Mouse (Mus musculus) embryonic facial prominence, embryonic 14.5 days (tissue): ENCODE measurements around the gene Xpr1. TPM values are rescaled to one million over a fixed set of nuclear protein-coding genes. Genes with fewer than 3 reads are reported as not detected.

ENCODE experiments used
- ATAC-seq: fragments of 200-750 bp; cut with Nextera tagmentation; 2 replicates; pipeline ENCODE4 v1.8.0; 2017; ENCODE audit warnings: low read depth, moderate number of reproducible peaks, moderate TSS enrichment
- DNase-seq: peaks from one replicate; pipeline ENCODE4 v3.0.0-alpha.2; 2015; ENCODE audit warnings: low spot score
- H3K27ac ChIP-seq: fragments of 300-500 bp; sonication (generic); replicated peaks from 2 replicates; pipeline ENCODE4 v1.5.1; 2014; ENCODE audit warnings: low read depth, mild to moderate bottlenecking, low read length, moderate library complexity
- H3K27me3 ChIP-seq: fragments of 300-500 bp; sonication (generic); replicated peaks from 2 replicates; pipeline ENCODE4 v1.6.1; 2014; ENCODE audit warnings: low read length; ENCODE audit not compliant: control insufficient read depth, insufficient read depth
- H3K36me3 ChIP-seq: fragments of 300-500 bp; sonication (generic); 2 replicates; pipeline ENCODE4 v1.6.1; 2014; ENCODE audit warnings: low read length, mixed read lengths; ENCODE audit not compliant: control insufficient read depth, insufficient read depth
- H3K4me1 ChIP-seq: fragments of 300-500 bp; sonication (generic); 2 replicates; pipeline ENCODE4 v1.6.1; 2014; ENCODE audit warnings: antibody characterized with exemption, low read length; ENCODE audit not compliant: control insufficient read depth, insufficient read depth
- H3K4me2 ChIP-seq: fragments of 300-500 bp; sonication (generic); 2 replicates; pipeline ENCODE4 v1.6.1; 2014; ENCODE audit warnings: low read depth, mild to moderate bottlenecking, low read length, moderate library complexity, mixed read lengths
- H3K4me3 ChIP-seq: fragments of 300-500 bp; sonication (generic); 2 replicates; pipeline ENCODE4 v1.5.1; 2014; ENCODE audit warnings: low read depth, mild to moderate bottlenecking, low read length
- H3K9ac ChIP-seq: fragments of 300-500 bp; sonication (generic); 2 replicates; pipeline ENCODE4 v1.6.1; 2014; ENCODE audit warnings: low read depth, mild to moderate bottlenecking, low read length, moderate library complexity, mixed read lengths
- H3K9me3 ChIP-seq: fragments of 300-500 bp; sonication (generic); 2 replicates; pipeline ENCODE4 v1.6.1; 2016; ENCODE audit warnings: low read length; ENCODE audit not compliant: control insufficient read depth
- WGBS: fragments of 180-500 bp; shearing (Covaris S2); extraction: QIAGEN DNeasy Blood & Tissue Kit; methylation state at CpG from one replicate; pipeline ENCODE4 v1.1.7; 2014; 5-methylcytosine and 5-hydroxymethylcytosine counted together
- polyA plus RNA-seq: library from polyadenylated mRNA; unstranded; fragments of >200 nt; fragmentation: Nextera tagmentation; extraction: Ambion mirVana; gene quantifications from 2 replicates; pipeline ENCODE4 v1.2.1, GENCODE M21; 2014

Gene Xpr1
- polyA plus RNA-seq, 1 experiment from 2014 or later: 5.6 TPM

GRCm38 (mm10) chr1:155247441-155247840, 169.8 kb downstream of the Xpr1 start:
- H3K27me3 ChIP-seq: no peaks in the 10 kb centered on the region
- H3K9me3 ChIP-seq: no peaks in the 10 kb centered on the region
- DNase-seq (no peak), ATAC-seq (no peak)
- H3K9ac ChIP-seq: no peak overlapping the region
- no peaks in the 10 kb centered on the region for H3K4me1 ChIP-seq
- no peak overlapping the region for H3K4me3 ChIP-seq
- no peak overlapping the region for H3K27ac ChIP-seq
- H3K4me2 ChIP-seq: no peak overlapping the region
- WGBS: 22% methylated on average over 5 of the region's 5 CpGs
- H3K36me3 ChIP-seq: no peaks in the 10 kb centered on the region

GRCm38 (mm10) chr1:155245516-155245915, 171.7 kb downstream of the Xpr1 start:
- ATAC-seq (no peak), DNase-seq (no peak)
- Histone ChIP-seq H3K36me3 (peaks cover 12% of the 10 kb centered on the region; the same call in 1 of the 2 replicates), H3K27ac (no peak overlapping the region), H3K27me3 (no peaks in the 10 kb centered on the region), H3K4me1 (no peaks in the 10 kb centered on the region), H3K4me3 (0 out of 2 replicates have a peak overlapping the region, but pooled peaks have one; percentile 66), H3K4me2 (peak overlapping the region; percentile 85), H3K9me3 (no peaks in the 10 kb centered on the region), H3K9ac (peak overlapping the region; percentile 93; the same call in 1 of the 2 replicates)
- WGBS: 65% methylated on average over 6 of the region's 7 CpGs

DNA sequence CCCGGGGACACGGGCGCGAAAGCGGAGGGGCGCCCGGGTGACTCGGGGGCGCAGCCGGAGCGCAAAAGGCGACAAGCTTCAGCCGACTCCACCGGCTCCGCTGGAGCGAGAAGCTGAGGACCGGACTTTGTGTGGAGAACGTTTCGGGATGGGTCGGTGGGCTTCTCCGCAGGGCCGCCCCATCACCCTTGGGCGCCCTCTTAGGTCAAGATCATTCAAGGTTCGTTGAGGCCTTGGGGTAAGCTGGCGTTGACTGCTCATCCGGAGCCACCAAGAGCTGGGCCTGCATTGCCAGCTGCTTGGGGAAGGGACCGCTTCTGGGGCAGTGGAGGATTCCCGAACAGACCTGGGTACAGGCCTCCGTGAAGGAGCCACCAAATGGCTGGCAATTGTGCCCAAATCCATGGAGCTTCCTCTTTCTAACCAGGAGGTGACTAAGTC, 172.4 kb downstream of the Xpr1 start:
- H3K27ac ChIP-seq: peak overlapping the region; percentile 81
- H3K4me2 ChIP-seq: peak overlapping the region; percentile 85
- no peaks in the 10 kb centered on the region for H3K27me3 ChIP-seq
- no peaks in the 10 kb centered on the region for H3K4me1 ChIP-seq
- H3K9ac ChIP-seq: peak overlapping the region; percentile 93
- ATAC-seq: peak; percentile 38
- peak; percentile 31 for DNase-seq
- H3K9me3 ChIP-seq: no peaks in the 10 kb centered on the region
- peaks cover 18% of the 10 kb centered on the region; the same call in 1 of the 2 replicates for H3K36me3 ChIP-seq
- 8% methylated on average over 16 of the region's 29 CpGs for WGBS
- peak overlapping the region; percentile 66 for H3K4me3 ChIP-seq

- Histone ChIP-seq H3K9me3 (no peaks in the 10 kb centered on the region), H3K4me2 (peak within 1 kb of the TSS; percentile 85), H3K4me3 (peak within 1 kb of the TSS; percentile 66), H3K4me1 (no peaks in the 10 kb centered on the region), H3K36me3 (peaks cover 18% of the 10 kb centered on the region; the same call in 1 of the 2 replicates), H3K27me3 (no peaks in the 10 kb centered on the region), H3K27ac (peak within 1 kb of the TSS; percentile 81), H3K9ac (peak within 1 kb of the TSS; percentile 93)
- ATAC-seq (peak; percentile 75), DNase-seq (peak; percentile 47)
- WGBS: 2% methylated on average over 44 of the region's 85 CpGs
Measured at GRCm38 (mm10) chr1:155243797-155244770, 173.1 kb downstream of the Xpr1 start, which contains the start of gene BC034090. BC034090 (minus strand) TSS chr1:155244444.

GRCm38 (mm10) chr1:155242488-155242745, 174.8 kb downstream of the Xpr1 start:
- peaks cover 18% of the 10 kb centered on the region; the same call in 1 of the 2 replicates for H3K36me3 ChIP-seq
- H3K9me3 ChIP-seq: no peaks in the 10 kb centered on the region
- no peak overlapping the region for H3K4me2 ChIP-seq
- no peak overlapping the region for H3K4me3 ChIP-seq
- H3K4me1 ChIP-seq: peaks cover 5% of the 10 kb centered on the region; the same call in 1 of the 2 replicates
- 80% methylated on average over 1 of the region's 1 CpGs for WGBS
- H3K9ac ChIP-seq: no peak overlapping the region
- ATAC-seq (no peak), DNase-seq (no peak)
- H3K27me3 ChIP-seq: no peaks in the 10 kb centered on the region
- H3K27ac ChIP-seq: no peak overlapping the region

DNA sequence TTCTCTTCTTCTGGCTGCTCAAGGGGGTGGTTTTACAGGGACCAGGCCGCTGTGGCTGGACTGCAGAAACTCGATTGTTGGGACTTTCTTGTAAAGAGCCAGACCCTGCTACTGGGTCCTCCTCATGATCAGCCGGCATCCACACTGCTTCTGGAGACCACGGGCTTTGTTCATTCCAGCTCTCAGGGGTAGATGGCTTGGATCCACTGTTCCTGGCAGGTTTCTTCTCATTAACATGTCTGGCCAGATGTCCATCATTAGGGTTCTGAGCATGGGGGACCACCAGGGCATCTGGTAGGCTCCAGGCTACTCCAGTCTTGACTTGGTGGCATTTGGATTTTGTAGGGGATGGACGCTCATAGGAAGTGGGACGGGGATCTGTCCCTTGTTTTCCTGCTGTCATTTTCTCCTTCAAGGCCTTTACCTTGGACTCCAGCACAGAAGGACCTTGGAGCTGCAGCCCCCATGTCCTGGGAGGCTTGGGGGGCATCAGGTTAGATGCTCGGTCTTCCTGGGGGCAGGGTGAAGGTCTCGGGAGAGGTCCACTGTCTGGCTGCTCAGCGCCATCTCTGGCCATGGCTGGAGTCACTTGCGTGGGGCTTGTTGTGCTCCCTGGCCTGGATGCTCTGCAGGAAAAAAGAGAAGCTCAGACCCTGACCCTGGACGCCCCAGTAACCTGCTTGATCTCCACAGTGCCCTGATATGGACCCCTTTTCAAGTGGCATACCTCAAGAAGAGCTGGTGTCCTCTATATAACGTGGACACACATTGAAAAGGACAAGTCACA, 175.3 kb downstream of the Xpr1 start:
- WGBS: 71% methylated on average over 11 of the region's 12 CpGs
- no peak for DNase-seq

DNA sequence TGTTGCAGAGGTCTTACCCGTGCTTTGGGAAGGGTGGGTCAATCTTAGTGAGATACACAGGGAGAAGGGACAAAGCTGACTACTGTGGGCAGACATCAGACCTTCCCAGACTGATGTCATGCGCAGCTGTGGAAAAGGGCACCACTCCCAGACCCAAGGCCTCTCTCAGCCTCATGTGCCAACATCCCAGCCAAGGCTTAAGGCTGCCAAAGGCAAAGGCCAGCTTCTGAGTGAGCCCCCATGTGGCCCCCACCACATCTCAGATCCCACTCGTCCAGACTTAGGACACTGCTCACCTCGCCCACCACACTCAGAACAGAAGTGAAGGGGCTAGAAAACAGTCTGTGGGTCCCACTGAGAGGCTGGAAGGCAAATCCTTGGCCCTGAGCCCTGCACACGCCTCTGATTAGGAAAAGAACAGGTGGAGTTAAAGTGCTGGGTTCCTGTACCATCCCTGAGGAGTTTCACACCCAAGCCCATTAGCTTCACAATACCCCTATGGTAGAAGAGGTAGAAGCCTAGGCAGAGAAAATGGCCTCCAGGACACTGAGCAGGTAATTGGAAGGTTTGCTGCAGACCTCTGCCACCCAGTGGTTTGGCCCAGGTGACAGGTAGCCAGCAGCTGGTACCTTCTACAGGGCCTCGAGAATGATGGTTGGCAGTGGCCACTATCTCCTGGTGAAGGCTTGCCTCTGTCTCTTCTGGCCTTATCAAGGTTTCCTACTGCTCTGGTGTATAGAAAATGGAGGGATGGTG, 177.1 kb downstream of the Xpr1 start:
- Histone ChIP-seq H3K4me1 (peaks cover 21% of the 10 kb centered on the region), H3K9me3 (no peaks in the 10 kb centered on the region)
- 77% methylated on average over 6 of the region's 6 CpGs for WGBS

More for the DNA sequence above, 175.3 kb downstream of the Xpr1 start:
- Histone ChIP-seq H3K4me2 (no peak overlapping the region), H3K4me3 (no peak overlapping the region), H3K4me1 (peaks cover 8% of the 10 kb centered on the region; the same call in 1 of the 2 replicates), H3K36me3 (peaks cover 18% of the 10 kb centered on the region; the same call in 1 of the 2 replicates), H3K9ac (no peak overlapping the region), H3K27me3 (no peaks in the 10 kb centered on the region), H3K9me3 (no peaks in the 10 kb centered on the region), H3K27ac (no peak overlapping the region)
- no peak for ATAC-seq

GRCm38 (mm10) chr1:155239169-155239568, 178.0 kb downstream of the Xpr1 start:
- ATAC-seq (no peak), DNase-seq (peak; percentile 50)
- Histone ChIP-seq H3K36me3 (peaks cover 18% of the 10 kb centered on the region; the same call in 1 of the 2 replicates), H3K4me3 (no peak overlapping the region), H3K9me3 (no peaks in the 10 kb centered on the region), H3K4me2 (no peak overlapping the region), H3K27ac (no peak overlapping the region), H3K4me1 (peaks cover 28% of the 10 kb centered on the region), H3K27me3 (no peaks in the 10 kb centered on the region), H3K9ac (0 out of 2 replicates have a peak overlapping the region, but pooled peaks have one; percentile 19)
- WGBS: 68% methylated on average over 4 of the region's 4 CpGs

More for the DNA sequence above, 177.1 kb downstream of the Xpr1 start:
- Histone ChIP-seq H3K36me3 (peaks cover 18% of the 10 kb centered on the region; the same call in 1 of the 2 replicates), H3K4me2 (no peak overlapping the region), H3K27ac (no peak overlapping the region), H3K27me3 (no peaks in the 10 kb centered on the region), H3K9ac (no peak overlapping the region), H3K4me3 (no peak overlapping the region)
- DNase-seq (no peak), ATAC-seq (no peak)
